Comparison of ENCODE assay signal across 7 mouse cellular contexts in genomic region chr4:132462836-132463235, GRCm38 (mm10). TPM values are rescaled to one million over a fixed set of nuclear protein-coding genes. Genes with fewer than 3 reads are reported as not detected.
DNase-seq lines count a peak whose midpoint lies in the region; ATAC-seq and TF ChIP-seq lines count a peak whose summit lies in the region.

No protein-coding gene starts in this region.

- no peak for TF ChIP-seq CTCF in spleen, adult 2 months (IDR thresholded peaks at IDR 0.05; ENCODE audit: extremely low read depth, insufficient read depth, insufficient read length, insufficient replicate concordance)
- TF ChIP-seq CTCF in intestine, postnatal 0 days (IDR thresholded peaks at IDR 0.05; ENCODE audit: low read depth): no peak

- 5% methylated on average over 11 of the region's 11 CpGs for WGBS in spleen, adult 2 months
- 8% methylated on average over 11 of the region's 11 CpGs for WGBS in embryonic facial prominence, embryonic 12.5 days
- 6% methylated on average over 11 of the region's 11 CpGs for WGBS in intestine, postnatal 0 days
- WGBS in stomach, embryonic 14.5 days: 9% methylated on average over 11 of the region's 11 CpGs

- H3K9ac ChIP-seq in embryonic facial prominence, embryonic 12.5 days: peak overlapping the region; percentile 75
- H3K9ac ChIP-seq in intestine, postnatal 0 days (ENCODE audit: low read depth, low read length): peak overlapping the region; percentile 74
- H3K9ac ChIP-seq in stomach, embryonic 14.5 days (replicated peaks; ENCODE audit: low read depth, low read length): peak overlapping the region; percentile 65

- no peaks in the 10 kb centered on the region for H3K27me3 ChIP-seq in spleen, adult 2 months (ENCODE audit: control insufficient read depth, insufficient read depth, low read length)
- H3K27me3 ChIP-seq in embryonic facial prominence, embryonic 12.5 days: no peaks in the 10 kb centered on the region
- no peaks in the 10 kb centered on the region for H3K27me3 ChIP-seq in intestine, postnatal 0 days (replicated peaks; ENCODE audit: control insufficient read depth, insufficient read depth, low read length)
- no peaks in the 10 kb centered on the region for H3K27me3 ChIP-seq in stomach, embryonic 14.5 days (ENCODE audit: control insufficient read depth, insufficient read depth, low read length)

- no peak overlapping the region for H3K27ac ChIP-seq in spleen, adult 2 months (ENCODE audit: insufficient read depth, low read length)
- no peak overlapping the region for H3K27ac ChIP-seq in embryonic facial prominence, embryonic 12.5 days
- H3K27ac ChIP-seq in intestine, postnatal 0 days (ENCODE audit: low read depth, low read length): no peak overlapping the region
- no peak overlapping the region for H3K27ac ChIP-seq in stomach, embryonic 14.5 days (ENCODE audit: low read length)

- DNase-seq in spleen, adult 2 months (ENCODE audit: low read depth in 1 of 2, low spot score in 2 of 2): no peak
- no peak for DNase-seq in spleen, postnatal 4 days (ENCODE audit: low spot score in 2 of 2)
- DNase-seq in embryo, embryonic 10 days (ENCODE audit: low spot score): no peak
- no peak for DNase-seq in gastrocnemius, adult 18-20 months (ENCODE audit: low spot score)

- no peak for ATAC-seq in embryonic facial prominence, embryonic 12.5 days (ENCODE audit: insufficient number of reproducible peaks, insufficient read depth, low FRiP score, low TSS enrichment)
- no peak for ATAC-seq in intestine, postnatal 0 days
- ATAC-seq in stomach, embryonic 14.5 days (ENCODE audit: insufficient number of reproducible peaks, insufficient read depth, low FRiP score, low read depth): no peak

- H3K4me1 ChIP-seq in spleen, adult 2 months (ENCODE audit: control insufficient read depth, insufficient read depth, insufficient read length): 0 out of 2 replicates have a peak, but pooled peaks cover 4% of the 10 kb centered on the region
- peaks cover 16% of the 10 kb centered on the region for H3K4me1 ChIP-seq in embryonic facial prominence, embryonic 12.5 days
- H3K4me1 ChIP-seq in intestine, postnatal 0 days (replicated peaks; ENCODE audit: control insufficient read depth, insufficient read depth, low read length): no peaks in the 10 kb centered on the region
- H3K4me1 ChIP-seq in stomach, embryonic 14.5 days (ENCODE audit: control insufficient read depth, insufficient read depth, low read length): peaks cover 11% of the 10 kb centered on the region

- H3K9me3 ChIP-seq in embryonic facial prominence, embryonic 12.5 days: no peaks in the 10 kb centered on the region
- no peaks in the 10 kb centered on the region for H3K9me3 ChIP-seq in intestine, postnatal 0 days (ENCODE audit: control insufficient read depth)
- H3K9me3 ChIP-seq in stomach, embryonic 14.5 days (ENCODE audit: control insufficient read depth, low read depth, low read length): no peaks in the 10 kb centered on the region

- H3K36me3 ChIP-seq in spleen, adult 2 months (ENCODE audit: control insufficient read depth, insufficient read depth, low read length): peaks cover 21% of the 10 kb centered on the region
- H3K36me3 ChIP-seq in embryonic facial prominence, embryonic 12.5 days: peaks cover 28% of the 10 kb centered on the region
- H3K36me3 ChIP-seq in intestine, postnatal 0 days (ENCODE audit: control insufficient read depth, insufficient read depth): peaks cover 20% of the 10 kb centered on the region
- H3K36me3 ChIP-seq in stomach, embryonic 14.5 days (ENCODE audit: control insufficient read depth, insufficient read depth, low read length): peaks cover 28% of the 10 kb centered on the region

- TF ChIP-seq POLR2A in spleen, adult 2 months (IDR thresholded peaks at IDR 0.05; ENCODE audit: low read depth, low read length): no peak

- H3K4me2 ChIP-seq in embryonic facial prominence, embryonic 12.5 days (replicated peaks): peak overlapping the region; percentile 85
- H3K4me2 ChIP-seq in intestine, postnatal 0 days (replicated peaks; ENCODE audit: low read depth): peak overlapping the region; percentile 79
- peak overlapping the region; percentile 89 for H3K4me2 ChIP-seq in stomach, embryonic 14.5 days (replicated peaks; ENCODE audit: low read depth, low read length)

- H3K4me3 ChIP-seq in spleen, adult 2 months (ENCODE audit: extremely low read depth, insufficient read depth, insufficient read length): peak overlapping the region; percentile 98
- H3K4me3 ChIP-seq in embryonic facial prominence, embryonic 12.5 days: peak overlapping the region; percentile 79
- peak overlapping the region; percentile 65 for H3K4me3 ChIP-seq in intestine, postnatal 0 days (ENCODE audit: low read depth, low read length)
- peak overlapping the region; percentile 80 for H3K4me3 ChIP-seq in stomach, embryonic 14.5 days (ENCODE audit: low read depth, low read length)

RNA-seq across cellular contexts. Expression of gene Med18, which starts 0.9 kb away (rescaled TPM):
- polyA plus RNA-seq in spleen, adult 2 months (2012; rRNA removed): 3.0 and 3.7 TPM in 2 replicates
- 29.1 and 32.1 TPM in 2 replicates for polyA plus RNA-seq in embryonic facial prominence, embryonic 12.5 days (2016; fragmentation: Nextera tagmentation; extraction: Ambion mirVana)
- 8.8 and 9.5 TPM in 2 replicates for polyA plus RNA-seq in intestine, postnatal 0 days (2015; fragmentation: Nextera tagmentation; extraction: Ambion mirVana)
- 18.8 and 22.8 TPM in 2 replicates for polyA plus RNA-seq in stomach, embryonic 14.5 days (2014; fragmentation: Nextera tagmentation; extraction: Ambion mirVana)
- 1 to 10 TPM; 2.6 TPM for total RNA-seq in gastrocnemius, adult 18-20 months (2021)

RNA-seq across cellular contexts. Expression of gene Phactr4, which starts 40.5 kb away (rescaled TPM):
- polyA plus RNA-seq in spleen, adult 2 months (2012; rRNA removed): 5.5 and 5.7 TPM in 2 replicates
- 18.5 and 22.9 TPM in 2 replicates for polyA plus RNA-seq in embryonic facial prominence, embryonic 12.5 days (2016; fragmentation: Nextera tagmentation; extraction: Ambion mirVana)
- 16.7 and 17.5 TPM in 2 replicates for polyA plus RNA-seq in intestine, postnatal 0 days (2015; fragmentation: Nextera tagmentation; extraction: Ambion mirVana)
- polyA plus RNA-seq in stomach, embryonic 14.5 days (2014; fragmentation: Nextera tagmentation; extraction: Ambion mirVana): 26.3 and 27.5 TPM in 2 replicates
- 10 to 100 TPM; 12.8 to 13.7 TPM for total RNA-seq in gastrocnemius, adult 18-20 months (2021)

RNA-seq across cellular contexts. Expression of gene Sesn2, which starts 47.5 kb away (rescaled TPM):
- 9.3 and 9.4 TPM in 2 replicates for polyA plus RNA-seq in spleen, adult 2 months (2012; rRNA removed)
- polyA plus RNA-seq in embryonic facial prominence, embryonic 12.5 days (2016; fragmentation: Nextera tagmentation; extraction: Ambion mirVana): 10.4 and 11.4 TPM in 2 replicates
- 17.2 and 18.0 TPM in 2 replicates for polyA plus RNA-seq in intestine, postnatal 0 days (2015; fragmentation: Nextera tagmentation; extraction: Ambion mirVana)
- 9.6 and 10.1 TPM in 2 replicates for polyA plus RNA-seq in stomach, embryonic 14.5 days (2014; fragmentation: Nextera tagmentation; extraction: Ambion mirVana)
- total RNA-seq in gastrocnemius, adult 18-20 months (2021): 1 to 10 TPM; 2.1 to 2.5 TPM
